Mouse (Mus musculus) central nervous system, embryonic 18 days (tissue): ENCODE results near the gene Nav1. TPM values are rescaled to one million over a fixed set of nuclear protein-coding genes. Genes with fewer than 3 reads are reported as not detected.

Experiments used
- polyA plus RNA-seq: library from polyadenylated mRNA; depleted of rRNA; stranded (reverse); fragments of >200 nt; gene quantifications from 2 replicates; pipeline ENCODE4 v1.2.3, GENCODE M21; 2012; rRNA removed

The Nav1 gene
- polyA plus RNA-seq: 73.0 and 84.1 TPM in 2 replicates

GRCm38 (mm10) chr1:135607019-135607418, at the start of gene Nav1:
TSS of gene Nav1 (minus strand) at chr1:135607295.

GRCm38 (mm10) chr1:135429901-135430668, 177.0 kb downstream of the Nav1 start, which contains the start of gene Ipo9:
TSS of gene Ipo9 (minus strand) at chr1:135430499.

Other genes starting within 250 kb of the Nav1 start
- 61.4 and 62.5 TPM in 2 replicates for gene Shisa4, start 232.1 kb downstream of the Nav1 start, polyA plus RNA-seq
- gene Ipo9, start 176.8 kb downstream of the Nav1 start, polyA plus RNA-seq: 157 TPM in 2 replicates
- gene Csrp1, start 112.8 kb upstream of the Nav1 start, polyA plus RNA-seq: 29.7 and 30.8 TPM in 2 replicates
- 25.7 and 30.5 TPM in 2 replicates for gene Phlda3, start 158.8 kb upstream of the Nav1 start, polyA plus RNA-seq
- 0.27 and 21.4 TPM in 2 replicates for gene Tnni1, start 172.1 kb upstream of the Nav1 start, polyA plus RNA-seq
- gene Lad1, start 211.3 kb upstream of the Nav1 start, polyA plus RNA-seq: 0.63 and 0.66 TPM in 2 replicates
- 0.67 and 3.2 TPM in 2 replicates for gene Tnnt2, start 229.1 kb upstream of the Nav1 start, polyA plus RNA-seq